Mouse (Mus musculus) lung, postnatal 10 days (tissue): ENCODE measurements around the gene Fancc.

Source experiments
- DNase-seq: peaks from one replicate; pipeline ENCODE4 v3.0.0; 2021

Gene Fancc

DNA sequence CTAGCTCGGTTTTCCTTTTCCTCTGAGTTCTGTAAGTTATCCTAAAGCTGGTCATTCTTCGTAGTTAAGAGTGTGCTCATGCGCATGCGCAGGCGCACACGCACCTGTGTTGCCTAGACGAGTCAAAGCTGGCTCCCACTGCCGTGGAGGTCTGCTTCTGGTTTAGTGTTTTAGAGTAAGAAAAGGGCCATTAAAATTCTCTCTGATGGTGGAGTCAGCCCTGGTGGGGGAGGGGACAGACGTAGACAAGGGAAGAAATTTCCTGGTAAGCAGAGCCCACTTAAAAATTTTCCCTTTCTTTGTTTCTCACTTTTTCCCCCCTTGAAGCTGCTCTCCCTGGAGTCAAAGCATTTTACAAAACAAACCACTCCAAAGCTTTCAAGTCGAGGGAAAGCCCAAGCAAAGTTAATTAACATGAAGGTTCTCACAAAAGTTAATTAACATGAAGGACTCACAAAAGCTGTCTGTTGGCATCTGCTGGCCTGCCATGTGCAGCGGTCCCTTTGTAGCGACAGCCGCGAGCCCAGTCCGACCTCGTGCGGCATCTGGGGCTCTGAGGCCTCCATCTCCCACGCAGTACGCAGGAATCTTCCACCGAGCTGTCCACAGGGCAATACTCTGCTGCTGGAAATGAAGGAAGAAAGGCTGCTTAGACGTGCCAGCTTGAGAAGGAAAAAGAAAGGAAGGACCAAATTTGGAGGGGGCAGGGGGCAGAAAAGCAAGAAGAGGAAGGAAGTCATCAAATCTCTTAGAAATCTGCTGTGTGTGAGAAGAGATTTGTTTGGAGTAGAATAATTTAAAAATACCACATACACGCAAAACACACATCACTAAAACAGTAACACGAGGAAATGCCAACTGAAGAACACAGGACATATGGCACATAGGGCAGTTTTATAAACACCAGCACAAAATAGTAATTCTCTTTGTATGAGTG, at the start of gene Fancc:
Gene Fancc, minus strand, starts transcription at position 633 of the 937 bp plus-strand sequence.
- peak; percentile 32 for DNase-seq

DNA sequence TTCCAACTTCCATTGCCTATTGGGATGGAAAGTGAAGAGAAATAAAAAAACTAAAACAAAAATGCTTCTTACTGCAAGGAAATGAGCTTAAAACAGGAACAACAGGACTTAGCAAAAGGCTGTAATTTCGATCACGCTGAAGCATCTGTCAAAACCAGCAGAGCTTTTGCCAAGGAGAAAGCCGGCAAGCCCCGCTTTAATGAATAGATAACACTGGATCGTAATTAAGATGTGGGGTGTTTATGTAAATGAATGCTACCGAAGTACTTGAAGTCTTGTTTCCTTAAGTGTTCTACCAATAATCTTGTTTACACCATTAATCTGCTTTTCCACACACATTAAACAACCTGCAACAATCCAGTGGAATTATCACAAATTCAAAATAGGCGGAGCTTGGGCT, 48.2 kb upstream of the Fancc start:
- no peak for DNase-seq

DNA sequence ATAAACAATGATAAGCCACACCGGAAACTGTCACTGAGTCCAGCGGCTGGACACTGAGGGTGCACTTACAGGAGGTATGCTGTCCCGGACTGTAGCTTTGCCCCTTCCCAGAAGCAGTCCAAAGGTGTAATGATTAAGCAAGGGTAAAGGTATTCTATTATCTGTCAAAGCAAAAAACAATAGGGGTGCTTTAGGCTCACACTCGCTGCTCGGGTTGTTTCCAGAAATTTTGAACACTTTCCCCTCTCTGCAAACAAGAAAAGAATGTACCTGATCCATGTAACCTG, 47.8 kb upstream of the Fancc start:
- no peak for DNase-seq

DNA sequence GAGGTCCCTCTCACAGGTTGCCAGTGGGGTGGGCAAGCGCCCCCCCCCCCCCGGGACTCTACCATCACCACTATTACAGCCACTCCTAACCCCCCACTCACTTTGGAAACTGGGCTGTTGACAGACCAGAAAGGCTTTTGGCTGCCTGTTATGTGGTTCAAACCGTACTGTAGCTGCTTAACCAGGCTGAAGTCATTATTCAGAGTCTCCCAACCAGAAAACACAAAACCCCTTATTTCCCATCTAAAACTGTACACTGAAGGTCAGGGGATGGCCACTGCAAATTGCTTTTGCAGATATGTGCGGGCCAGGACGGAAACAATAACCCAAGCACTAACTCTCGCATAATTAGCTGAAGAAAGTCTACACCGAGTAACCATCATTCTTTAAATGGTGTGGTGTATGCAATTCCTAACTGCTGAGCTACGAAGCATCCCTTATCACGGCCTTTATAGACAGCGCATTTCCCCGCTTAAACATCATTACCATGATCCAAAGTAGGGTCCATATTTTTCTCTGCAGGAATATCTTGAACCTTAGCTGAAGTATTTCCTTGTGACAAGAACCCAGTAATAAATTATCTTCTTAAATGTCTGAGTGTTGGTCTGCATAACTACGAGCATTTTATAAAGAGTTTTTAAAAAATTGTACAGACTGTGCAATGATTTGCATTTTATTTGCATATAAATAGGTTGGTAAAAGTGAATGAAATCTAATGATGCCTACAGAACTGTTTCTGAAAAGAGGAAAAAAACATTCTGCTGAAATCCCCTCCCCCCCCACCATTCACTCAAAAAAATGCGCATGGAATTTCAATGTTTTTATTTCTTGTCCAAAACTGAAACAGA, 47.3 kb upstream of the Fancc start:
- no peak for DNase-seq

DNA sequence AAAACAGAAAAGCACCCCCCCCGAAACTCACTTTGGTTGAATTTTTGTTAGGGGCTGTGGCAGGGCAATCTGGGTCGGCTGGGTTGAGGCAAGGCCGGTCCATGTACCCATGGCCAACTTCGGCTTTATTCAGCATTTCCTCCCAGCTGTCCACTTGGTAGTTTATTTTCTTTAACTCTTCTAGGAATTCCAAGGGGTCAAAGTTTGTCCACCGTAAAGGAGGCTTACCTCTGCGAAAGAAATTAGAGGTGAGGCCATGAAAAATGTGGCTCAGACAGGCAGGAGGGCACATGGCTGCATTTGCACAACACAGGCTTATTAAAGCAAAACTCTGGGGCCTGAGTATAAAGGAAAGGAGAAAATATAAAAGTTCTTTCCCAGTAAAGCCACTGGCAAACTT, 46.4 kb upstream of the Fancc start:
- no peak for DNase-seq

DNA sequence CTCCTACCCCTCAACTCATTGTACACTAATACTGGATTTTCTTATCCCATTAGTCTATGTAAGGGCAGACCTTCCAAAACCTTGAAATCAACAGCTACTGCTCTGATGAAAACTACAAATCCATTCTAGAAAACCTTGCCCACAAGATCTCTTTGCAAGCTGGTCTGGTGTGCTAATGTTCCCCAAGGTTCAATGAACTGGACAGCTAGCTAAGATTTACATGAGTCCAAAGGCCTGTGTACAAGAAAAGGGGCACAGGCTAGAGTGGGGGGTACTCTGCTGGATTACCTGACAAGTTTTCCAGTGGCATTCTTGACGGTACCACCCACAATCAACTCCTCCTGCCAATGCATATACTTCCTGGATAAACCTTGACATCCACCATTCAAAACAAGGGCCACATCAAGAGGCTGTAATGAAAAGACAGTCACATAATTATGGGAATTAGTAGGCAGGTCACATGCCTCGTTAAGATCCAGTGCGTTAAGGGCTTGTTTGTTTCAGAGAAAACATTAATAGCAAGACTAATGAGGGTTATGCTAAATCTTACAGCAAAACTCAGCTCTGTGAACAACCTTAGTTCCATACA, 45.8 kb upstream of the Fancc start:
- no peak for DNase-seq

DNA sequence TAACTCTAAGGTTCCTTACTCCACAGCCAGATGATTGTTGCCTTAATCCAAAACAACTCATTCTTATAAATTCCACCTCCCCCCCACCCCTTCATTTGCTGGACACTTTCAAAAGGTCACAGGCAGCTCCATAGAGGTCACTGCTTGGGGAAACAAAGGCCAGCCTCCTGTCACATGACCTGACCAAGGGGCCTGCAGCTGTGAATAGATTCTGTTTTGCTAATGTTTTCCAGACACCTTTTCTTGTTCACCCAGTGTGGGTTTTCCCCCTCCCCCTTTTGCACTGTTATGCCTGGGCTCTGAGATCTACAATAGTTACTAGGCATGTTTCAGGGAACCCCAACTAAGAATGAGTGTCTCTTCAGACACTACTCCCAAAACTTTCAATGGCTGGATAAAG, 44.4 kb upstream of the Fancc start:
- DNase-seq: no peak

DNA sequence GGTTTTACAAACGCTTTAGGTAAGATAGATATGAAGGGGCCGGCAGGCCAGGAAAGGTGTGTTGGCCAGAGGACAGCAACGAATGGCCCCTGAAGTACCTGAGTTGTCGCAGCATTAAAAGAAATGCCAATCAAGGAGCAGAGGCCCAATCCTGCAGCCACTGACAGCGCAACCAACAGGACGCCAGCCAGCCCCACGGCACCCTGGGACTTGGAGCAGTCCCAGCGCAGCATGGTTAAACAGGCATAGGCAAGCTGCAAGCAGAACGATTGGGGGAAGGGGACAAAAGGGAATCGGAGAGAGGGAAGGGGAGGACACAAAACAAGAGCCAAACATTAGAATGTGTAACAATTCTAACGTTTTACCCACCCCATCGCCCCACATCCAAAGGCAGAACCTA, 43.5 kb upstream of the Fancc start:
- no peak for DNase-seq

DNA sequence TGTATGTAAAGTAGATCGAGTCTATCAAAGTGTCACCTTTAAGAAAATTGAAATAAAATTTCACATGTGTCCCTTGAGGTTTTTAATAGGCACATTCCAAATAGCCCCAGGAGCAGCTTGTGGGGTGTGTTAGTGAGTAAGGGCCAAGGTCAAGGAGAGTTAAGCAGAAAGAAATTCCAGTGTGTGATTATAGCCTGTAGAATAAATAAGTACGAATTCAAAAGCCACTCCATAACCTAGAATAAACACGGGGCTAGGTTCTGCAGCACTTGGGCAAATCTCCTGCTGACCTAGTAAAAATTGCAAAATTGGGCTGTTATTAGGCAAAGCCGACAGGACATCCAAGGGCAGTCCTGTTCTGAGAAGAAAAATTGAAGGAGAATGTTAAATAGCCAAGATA, 37.9 kb upstream of the Fancc start:
- DNase-seq: no peak

DNA sequence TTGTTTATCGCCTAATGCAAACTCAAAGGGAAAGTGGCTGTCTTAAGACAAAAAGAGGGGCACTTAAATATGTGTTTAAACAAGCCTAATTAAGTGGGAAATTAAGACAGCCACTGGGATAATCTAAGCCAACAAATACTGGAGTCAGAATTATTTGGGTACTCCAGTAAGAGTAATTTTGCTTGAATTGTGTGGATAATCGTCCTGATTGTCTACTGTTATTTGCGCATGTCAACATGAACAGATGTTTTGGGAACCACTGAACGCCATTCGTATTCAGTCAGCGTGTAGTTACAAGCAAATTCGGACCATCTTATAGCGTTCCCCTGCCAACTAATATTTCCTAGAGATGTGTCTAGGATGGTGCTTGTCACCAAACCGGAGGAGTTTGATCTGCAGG, 33.8 kb upstream of the Fancc start:
- no peak for DNase-seq

DNA sequence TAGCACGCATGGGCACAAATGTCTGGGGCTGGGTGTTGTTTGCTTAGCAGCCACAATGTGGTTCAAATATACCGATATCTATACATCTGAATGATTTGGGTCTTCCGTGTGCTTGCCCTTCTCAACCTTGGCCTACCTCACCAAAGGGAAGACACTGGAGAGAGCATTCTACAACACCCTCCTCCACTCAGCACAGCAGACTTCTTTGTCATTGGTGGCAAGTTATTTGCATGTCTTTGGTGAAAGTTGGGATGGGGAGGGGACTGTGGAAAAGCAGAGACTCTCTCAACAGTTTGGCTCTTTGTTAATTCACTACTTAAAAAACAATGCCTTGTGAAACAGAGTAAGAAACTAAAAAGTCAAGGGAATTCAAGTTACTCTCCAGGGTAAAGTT, 33.3 kb upstream of the Fancc start:
- DNase-seq: no peak

DNA sequence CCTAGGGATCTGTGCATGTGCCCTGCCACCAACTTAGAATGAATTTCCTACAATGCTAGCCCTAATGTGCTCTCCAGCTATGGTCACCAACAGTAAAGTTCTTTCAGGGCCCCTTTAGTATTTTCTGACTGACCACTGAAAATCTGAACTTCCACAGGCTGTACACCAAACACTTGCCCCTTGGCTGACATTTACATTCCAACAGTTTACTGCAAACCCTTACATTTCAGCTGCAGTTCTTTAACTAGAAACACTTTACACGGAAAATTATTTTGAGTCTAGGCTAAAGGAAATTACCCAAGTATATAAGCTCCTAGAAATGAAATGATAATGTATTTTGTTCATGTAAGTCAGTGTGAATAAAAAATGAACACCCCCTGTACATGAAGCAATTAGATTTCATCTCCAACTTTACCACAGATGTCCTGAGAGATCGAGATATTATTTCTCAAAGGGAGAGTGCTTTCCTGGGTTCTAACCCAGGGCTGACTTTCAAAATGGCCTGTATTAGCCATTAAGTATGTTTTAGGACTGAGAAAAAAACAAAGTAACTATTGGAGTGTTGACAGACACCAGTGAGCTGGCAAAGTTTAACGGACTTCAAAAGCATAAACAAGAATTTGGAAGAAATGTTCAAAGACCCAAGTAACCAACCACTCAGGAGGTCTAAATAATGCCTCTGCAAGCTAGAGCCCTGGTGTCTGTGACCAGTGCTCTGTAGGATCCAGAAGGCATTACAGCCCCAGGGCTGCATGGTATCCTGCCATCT, 32.7 kb upstream of the Fancc start:
- peak; percentile 52 for DNase-seq

DNA sequence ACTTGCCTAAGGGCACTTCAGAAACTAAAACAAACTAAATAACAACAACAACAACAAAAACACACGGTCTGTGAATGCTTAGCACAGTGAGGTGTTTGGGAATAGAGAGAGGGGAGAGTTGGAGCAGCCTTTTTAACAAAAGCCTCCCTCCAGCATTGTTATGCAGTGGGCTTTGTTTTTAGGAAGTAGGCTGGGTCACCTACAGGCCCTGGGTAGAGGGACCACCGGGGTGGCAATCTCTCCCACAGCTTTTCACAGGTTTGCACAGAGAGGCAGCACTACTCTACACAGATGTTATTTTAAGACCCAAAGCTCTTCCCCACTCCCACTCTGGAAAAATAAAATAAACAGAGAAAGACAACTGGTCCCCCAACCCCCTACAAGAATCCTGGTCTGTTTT, 31.8 kb upstream of the Fancc start:
- DNase-seq: no peak

DNA sequence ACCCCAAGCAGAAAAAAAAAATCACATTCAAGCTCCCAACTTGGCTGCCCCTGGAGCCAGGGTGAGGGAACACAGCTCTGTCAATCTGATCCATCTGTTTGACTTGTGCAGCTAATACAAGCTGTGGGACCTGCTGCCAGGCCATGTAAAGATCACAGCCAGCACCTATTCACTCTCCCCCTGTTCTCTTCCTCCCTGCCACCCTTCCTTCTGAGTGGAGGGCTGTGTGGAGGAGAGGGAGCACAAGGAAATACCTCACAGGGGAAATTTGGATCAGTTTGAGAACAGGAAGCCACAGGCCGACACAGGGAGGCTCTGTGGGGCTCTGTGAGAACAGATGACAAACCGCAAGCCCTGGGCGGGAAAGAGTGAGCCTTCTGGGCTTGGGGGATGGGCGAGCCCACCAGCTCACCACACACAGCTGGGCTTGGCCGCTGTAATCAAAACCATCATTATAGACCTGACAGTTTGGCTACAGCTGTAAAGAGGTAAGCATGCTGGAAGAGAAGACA, 31.1 kb upstream of the Fancc start:
- DNase-seq: peak; percentile 47

DNA sequence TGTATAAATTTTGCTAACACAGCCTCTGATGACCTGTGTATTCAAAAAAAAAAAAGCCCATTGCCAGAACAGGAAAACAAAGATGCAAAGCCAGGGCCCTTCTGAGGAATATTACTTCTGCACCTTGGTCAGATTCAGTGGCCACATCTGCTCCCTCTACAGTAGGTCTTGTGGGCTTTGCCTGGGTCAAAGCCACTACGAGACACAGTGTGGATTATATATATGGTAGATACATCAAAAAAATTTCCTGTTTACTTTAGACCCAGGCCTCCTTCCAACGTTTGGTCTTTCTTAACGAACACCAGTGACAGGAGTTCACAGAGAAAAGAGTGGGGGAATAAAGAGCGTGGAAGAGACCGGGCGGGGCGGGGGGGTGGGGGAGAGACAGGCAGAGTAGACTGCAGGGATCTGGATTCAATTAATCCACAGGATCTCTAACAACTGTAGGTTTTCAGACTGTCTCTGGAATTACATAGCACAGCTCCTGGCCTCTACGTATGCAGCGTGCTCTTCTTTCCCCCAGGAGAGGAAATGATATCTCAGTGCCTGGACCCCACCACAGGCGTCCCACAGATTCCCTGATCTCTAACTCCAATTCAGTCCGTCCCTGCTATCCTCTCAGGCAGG, 28.6 kb upstream of the Fancc start:
- DNase-seq: no peak

DNA sequence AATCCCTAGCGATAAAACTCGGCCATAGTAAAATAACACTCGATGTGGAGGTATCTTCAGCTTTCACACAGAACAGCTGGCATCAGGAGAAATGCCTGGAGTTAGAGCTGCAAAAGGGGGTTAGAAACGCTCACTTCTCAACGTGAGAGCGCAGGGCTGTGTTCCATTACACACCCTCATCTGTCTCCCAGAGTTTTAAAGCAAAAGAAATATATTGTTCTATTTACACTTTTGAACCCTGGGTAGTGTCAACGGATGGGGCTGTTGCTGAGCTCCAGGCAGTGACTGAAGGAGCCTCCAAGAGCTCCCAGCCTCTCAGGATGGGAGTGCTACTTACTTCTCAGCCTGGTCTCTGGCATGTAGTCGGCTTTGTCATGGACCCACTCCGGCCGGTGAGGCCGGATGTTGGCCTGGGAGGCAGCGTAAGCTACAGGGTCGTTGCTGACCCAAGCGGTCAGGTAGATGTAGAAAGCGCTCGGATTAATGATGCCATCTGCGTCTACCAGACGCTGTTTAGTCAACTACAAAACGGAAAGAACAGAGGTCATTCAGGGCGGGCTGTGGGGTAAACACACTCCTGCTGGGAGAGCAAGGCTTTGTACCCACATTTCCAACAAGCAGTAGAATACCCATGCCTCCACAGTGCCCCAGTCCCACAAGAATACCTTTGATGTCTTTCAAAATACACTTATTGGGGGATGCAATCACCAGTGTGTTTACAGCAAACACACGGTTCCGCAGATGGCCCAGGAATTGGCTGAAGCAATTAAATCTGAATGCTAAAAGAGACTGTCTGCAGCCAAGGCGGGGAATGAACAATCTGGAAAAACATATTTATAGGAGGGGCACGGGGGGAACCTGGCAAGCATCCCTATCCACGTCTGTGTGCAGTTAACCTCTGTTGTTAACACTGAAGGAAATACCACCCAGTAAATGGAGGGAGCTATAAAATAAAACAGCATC, 27.8 kb upstream of the Fancc start:
- peak; percentile 38 for DNase-seq

DNA sequence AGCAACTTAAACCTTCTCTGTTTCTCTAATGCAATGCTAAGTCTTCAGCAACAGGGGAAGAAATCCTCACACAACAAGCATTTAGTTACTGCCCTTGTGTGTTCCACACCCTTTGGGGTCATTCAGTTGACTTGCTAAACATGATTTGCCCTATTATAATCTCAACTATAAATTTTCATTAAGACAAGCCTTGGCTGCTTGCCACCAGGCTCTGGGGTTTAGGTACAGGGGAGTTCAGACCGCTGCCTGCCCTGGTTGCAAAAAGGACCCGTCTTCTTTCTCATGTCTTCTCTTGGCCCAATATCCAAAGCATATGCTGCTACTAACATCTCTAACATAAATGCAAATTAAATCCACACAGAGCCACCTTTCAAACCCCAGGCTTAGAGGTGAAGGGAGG, 27.0 kb upstream of the Fancc start:
- no peak for DNase-seq

DNA sequence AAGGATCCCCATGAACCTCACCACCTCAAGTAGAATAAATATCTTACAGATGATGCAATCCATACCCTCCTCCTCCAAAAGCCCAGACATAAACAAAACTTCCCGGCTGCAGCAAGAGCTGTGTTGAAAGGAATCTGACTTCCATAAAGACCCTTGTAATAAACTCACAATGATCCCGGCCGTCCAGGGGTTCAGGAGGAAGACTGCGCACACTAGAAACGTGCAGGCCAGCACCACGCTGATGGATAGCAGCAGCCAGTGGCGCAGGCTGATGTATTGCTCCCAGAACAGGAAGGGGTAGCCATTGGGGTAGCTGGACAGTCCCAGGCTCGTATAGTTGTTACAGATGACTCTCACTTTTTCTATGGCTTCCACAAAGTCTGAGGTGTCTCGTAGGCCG, 25.8 kb upstream of the Fancc start:
- DNase-seq: peak; percentile 40

DNA sequence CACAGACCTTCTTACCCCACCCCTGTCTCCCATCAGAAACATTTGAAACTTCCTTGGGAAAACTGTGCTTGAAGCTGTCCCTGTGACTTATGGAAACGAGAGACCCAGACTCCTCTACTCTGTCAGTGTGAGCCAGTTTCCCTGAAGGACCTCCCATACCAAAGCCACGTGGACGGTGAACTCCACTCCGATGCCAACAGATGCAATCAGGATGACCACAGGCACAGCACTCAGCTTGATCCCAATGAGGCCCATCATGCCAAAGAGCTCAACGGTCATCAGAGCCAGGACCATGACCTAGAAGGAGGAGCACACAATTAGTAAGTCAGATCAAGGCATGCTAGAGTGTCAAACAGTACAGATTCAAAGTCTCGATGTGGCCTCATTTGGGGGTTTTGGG, 23.0 kb upstream of the Fancc start:
- no peak for DNase-seq

DNA sequence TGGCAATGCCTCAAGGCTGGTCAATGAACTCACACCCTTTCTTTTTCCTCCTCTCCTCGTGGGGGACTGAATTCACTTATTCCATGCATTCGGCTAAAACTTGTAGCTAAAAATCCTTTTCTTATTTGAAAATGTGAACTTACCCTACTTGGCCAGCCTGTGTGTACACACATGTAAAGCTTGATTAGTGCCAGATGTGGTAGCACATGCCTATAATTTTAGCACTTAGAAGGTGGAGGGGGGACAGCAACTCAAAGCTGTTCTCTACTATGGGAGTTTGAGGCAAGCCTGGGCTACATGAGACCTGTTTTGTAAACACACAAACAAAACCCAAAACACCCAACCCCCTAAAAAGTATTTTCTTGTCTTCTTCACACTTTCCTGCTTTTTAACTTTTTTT, 19.5 kb upstream of the Fancc start:
- no peak for DNase-seq

DNA sequence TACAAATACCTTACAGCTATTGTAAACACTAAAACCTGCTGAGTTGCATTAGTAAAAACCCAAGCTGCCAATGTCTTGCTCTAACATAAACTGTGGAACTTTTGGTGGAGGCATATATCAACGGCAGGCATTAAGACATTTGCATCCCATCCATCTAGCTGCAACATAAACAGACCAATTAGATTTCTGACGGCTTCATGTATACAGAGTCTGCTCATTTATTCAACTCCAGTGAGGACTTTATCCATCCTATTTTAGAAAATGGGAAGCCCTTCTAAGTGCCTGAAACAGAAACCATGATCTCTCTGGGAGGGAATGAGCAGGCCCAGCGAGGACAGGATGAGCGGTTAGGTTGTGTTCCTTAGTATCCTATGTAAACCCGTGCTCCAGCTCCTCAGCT, 18.5 kb upstream of the Fancc start:
- DNase-seq: no peak
